24 mouse cellular contexts compared by ENCODE assay signal in genomic region chr16:96298075-96298474, GRCm38 (mm10).
DNase-seq lines count a peak whose midpoint lies in the region; ATAC-seq and TF ChIP-seq lines count a peak whose summit lies in the region.
"Had no signal": no experiment of that assay in that cellular context is flagged by ENCODE, and none has a peak within 500 bp of the region (broad histone marks: within the 10 kb centered on the region; RNA-seq: fewer than 3 reads in every experiment).

No protein-coding gene starts in this region.

- no peak overlapping the region for H3K4me2 ChIP-seq in limb, embryonic 11.5 days (ENCODE audit: low read depth, severe bottlenecking)
- H3K4me2 ChIP-seq in CH12.LX (ENCODE audit: insufficient read depth, low read depth, poor library complexity, severe bottlenecking), result peak overlapping the region; percentile 4; the same call in 1 of the 2 replicates
- H3K4me2 ChIP-seq in embryonic facial prominence, embryonic 11.5 days (ENCODE audit: low read depth, low read length), result no peak overlapping the region
- no peak overlapping the region for H3K4me2 ChIP-seq in intestine, postnatal 0 days (replicated peaks; ENCODE audit: low read depth)
- H3K4me2 ChIP-seq: embryonic facial prominence, embryonic 15.5 days; heart, embryonic 11.5 days; hindbrain, embryonic 12.5 days; liver, embryonic 13.5 days; lung, embryonic 15.5 days; midbrain, embryonic 12.5 days; neural tube, embryonic 15.5 days had no signal

- H3K27me3 ChIP-seq in limb, embryonic 11.5 days (ENCODE audit: control insufficient read depth, insufficient read depth, low read length), result no peaks in the 10 kb centered on the region
- H3K27me3 ChIP-seq in limb, embryonic 10.5 days (ENCODE audit: low read depth, poor library complexity, severe bottlenecking), result no peaks in the 10 kb centered on the region
- no peaks in the 10 kb centered on the region for H3K27me3 ChIP-seq in CH12.LX (replicated peaks)
- H3K27me3 ChIP-seq in embryonic facial prominence, embryonic 11.5 days (ENCODE audit: control insufficient read depth, insufficient read depth, low read length), result no peaks in the 10 kb centered on the region
- no peaks in the 10 kb centered on the region for H3K27me3 ChIP-seq in intestine, postnatal 0 days (replicated peaks; ENCODE audit: control insufficient read depth, insufficient read depth, low read length)
- H3K27me3 ChIP-seq: embryonic facial prominence, embryonic 15.5 days; hindbrain, embryonic 12.5 days; liver, embryonic 13.5 days; lung, embryonic 15.5 days; midbrain, embryonic 12.5 days; neural tube, embryonic 15.5 days had no signal

- TF ChIP-seq RAD21 in CH12.LX (IDR thresholded peaks at IDR 0.05; ENCODE audit: low read depth, low read length), result no peak; the same call in none of the 2 replicates

- ATAC-seq in limb, embryonic 11.5 days (ENCODE audit: insufficient number of reproducible peaks, low FRiP score, low TSS enrichment, low read depth), result 0 out of 2 replicates have a peak, but pooled peaks have one; percentile 51
- ATAC-seq in embryonic facial prominence, embryonic 11.5 days (replicated peaks; ENCODE audit: insufficient number of reproducible peaks, low FRiP score, low TSS enrichment, low read depth), result no peak
- ATAC-seq in intestine, postnatal 0 days, result peak; percentile 92
- ATAC-seq: forebrain, embryonic 14.5 days had no signal

- no peak for TF ChIP-seq POLR2A in CH12.LX (IDR thresholded peaks at IDR 0.05; ENCODE audit: low read depth, low read length)

- no peak for DNase-seq in limb, embryonic 11.5 days (ENCODE audit: low spot score)
- no peak for DNase-seq in limb, embryonic 10.5 days (ENCODE audit: low spot score)
- peak; percentile 68 for DNase-seq in CH12.LX (ENCODE audit: extremely low read depth)
- peak; percentile 14 for DNase-seq in embryonic facial prominence, embryonic 11.5 days (ENCODE audit: low spot score)
- DNase-seq in frontal cortex, adult 2 months (ENCODE audit: extremely low spot score in 1 of 2, low spot score in 1 of 2), result no peak
- no peak for DNase-seq in spleen, postnatal 10 days (ENCODE audit: low spot score in 2 of 2)
- DNase-seq: adrenal gland, postnatal 14 days; cerebellum, adult 2 months; cerebellum, postnatal 25 days; gastrocnemius, postnatal 10 days; heart, postnatal 10 days; kidney, postnatal 14 days; liver, embryonic 13.5 days; right cerebral cortex, adult 18-20 months; thymus, postnatal 14 days had no signal

- dilution Hi-C loops in CH12.LX (cut with MboI; ENCODE audit: extremely low pct_ligation_motif_present, extremely low pct_unique_long_range_greater_than_20kb, low sequenced_read_pairs), result no loop called here

- no peaks in the 10 kb centered on the region for H3K79me2 ChIP-seq in CH12.LX (replicated peaks; ENCODE audit: control insufficient read depth, extremely low read depth, insufficient read depth, poor library complexity, severe bottlenecking)

- H3K4me1 ChIP-seq in limb, embryonic 11.5 days (ENCODE audit: control insufficient read depth, insufficient read depth, low read length), result no peaks in the 10 kb centered on the region
- peaks cover 9% of the 10 kb centered on the region for H3K4me1 ChIP-seq in limb, embryonic 10.5 days
- H3K4me1 ChIP-seq in CH12.LX (ENCODE audit: control insufficient read depth in 1 of 2, insufficient read depth in 2 of 2), result peaks cover 12 to 33% of the 10 kb centered on the region in 2 experiments
- H3K4me1 ChIP-seq in embryonic facial prominence, embryonic 11.5 days (ENCODE audit: control insufficient read depth, insufficient read depth, low read length), result no peaks in the 10 kb centered on the region; the same call in 1 of the 2 replicates
- H3K4me1 ChIP-seq in intestine, postnatal 0 days (replicated peaks; ENCODE audit: control insufficient read depth, insufficient read depth, low read length), result no peaks in the 10 kb centered on the region
- H3K4me1 ChIP-seq: liver, embryonic 13.5 days; lung, embryonic 15.5 days; midbrain, embryonic 12.5 days; neural tube, embryonic 15.5 days had no signal

- no peaks in the 10 kb centered on the region for H3K36me3 ChIP-seq in limb, embryonic 11.5 days (ENCODE audit: control insufficient read depth, insufficient read depth, low read length)
- no peaks in the 10 kb centered on the region for H3K36me3 ChIP-seq in limb, embryonic 10.5 days
- no peaks in the 10 kb centered on the region for H3K36me3 ChIP-seq in CH12.LX (replicated peaks in 1 of 2; ENCODE audit: control insufficient read depth in 1 of 2, insufficient read depth in 1 of 2, low read length in 1 of 2)
- no peaks in the 10 kb centered on the region for H3K36me3 ChIP-seq in embryonic facial prominence, embryonic 11.5 days (replicated peaks; ENCODE audit: control insufficient read depth, insufficient read depth, low read depth, low read length)
- H3K36me3 ChIP-seq in intestine, postnatal 0 days (ENCODE audit: control insufficient read depth, insufficient read depth), result no peaks in the 10 kb centered on the region
- H3K36me3 ChIP-seq: embryonic facial prominence, embryonic 15.5 days; hindbrain, embryonic 12.5 days; liver, embryonic 13.5 days; lung, embryonic 15.5 days; midbrain, embryonic 12.5 days; neural tube, embryonic 15.5 days had no signal

- in situ Hi-C loops in CH12.LX (cut with MboI; ENCODE audit: low pct_ligation_motif_present, low pct_unique_long_range_greater_than_20kb, low sequenced_read_pairs), result no loop called here

- no peak overlapping the region for H3K4me3 ChIP-seq in limb, embryonic 11.5 days (ENCODE audit: low read depth, low read length)
- H3K4me3 ChIP-seq in limb, embryonic 10.5 days, result no peak overlapping the region
- H3K4me3 ChIP-seq in CH12.LX (replicated peaks in 1 of 3; ENCODE audit: low read depth in 2 of 3, low read length in 2 of 3, poor library complexity in 1 of 3), result no peak overlapping the region
- no peak overlapping the region for H3K4me3 ChIP-seq in embryonic facial prominence, embryonic 11.5 days (ENCODE audit: low read depth, low read length)
- no peak overlapping the region for H3K4me3 ChIP-seq in intestine, postnatal 0 days (ENCODE audit: low read depth, low read length)
- H3K4me3 ChIP-seq: embryonic facial prominence, embryonic 15.5 days; hindbrain, embryonic 12.5 days; layer of hippocampus, adult 2 months; liver, embryonic 13.5 days; lung, embryonic 15.5 days; midbrain, embryonic 12.5 days; neural tube, embryonic 15.5 days had no signal

- no peak overlapping the region for H3K27ac ChIP-seq in limb, embryonic 11.5 days (replicated peaks; ENCODE audit: low read depth, low read length)
- H3K27ac ChIP-seq in limb, embryonic 10.5 days, result no peak overlapping the region
- no peak overlapping the region for H3K27ac ChIP-seq in CH12.LX (ENCODE audit: insufficient read depth, low read depth)
- H3K27ac ChIP-seq in embryonic facial prominence, embryonic 11.5 days (replicated peaks; ENCODE audit: low read depth, low read length), result no peak overlapping the region
- H3K27ac ChIP-seq in intestine, postnatal 0 days (ENCODE audit: low read depth, low read length), result no peak overlapping the region; the same call in 1 of the 2 replicates
- H3K27ac ChIP-seq: embryonic facial prominence, embryonic 15.5 days; hindbrain, embryonic 12.5 days; layer of hippocampus, adult 2 months; liver, embryonic 13.5 days; lung, embryonic 15.5 days; midbrain, embryonic 12.5 days; neural tube, embryonic 15.5 days had no signal

- peak in 1 of 2 experiments; percentile 25; a peak in 1 of 4 replicates for TF ChIP-seq CTCF in CH12.LX (conservative IDR thresholded peaks at IDR 0.05 in 1 of 2, IDR thresholded peaks at IDR 0.05 in 1 of 2; ENCODE audit: low read depth in 2 of 2, low read length in 2 of 2)
- TF ChIP-seq CTCF in intestine, postnatal 0 days (IDR thresholded peaks at IDR 0.05; ENCODE audit: low read depth), result no peak

- no peaks in the 10 kb centered on the region for H3K9me3 ChIP-seq in limb, embryonic 11.5 days (ENCODE audit: control insufficient read depth, low read length)
- H3K9me3 ChIP-seq in limb, embryonic 10.5 days (replicated peaks), result no peaks in the 10 kb centered on the region
- H3K9me3 ChIP-seq in CH12.LX (replicated peaks; ENCODE audit: low read length), result peaks cover 3% of the 10 kb centered on the region
- no peaks in the 10 kb centered on the region for H3K9me3 ChIP-seq in embryonic facial prominence, embryonic 11.5 days (replicated peaks; ENCODE audit: control insufficient read depth, low read length)
- H3K9me3 ChIP-seq in intestine, postnatal 0 days (ENCODE audit: control insufficient read depth), result no peaks in the 10 kb centered on the region
- H3K9me3 ChIP-seq: embryonic facial prominence, embryonic 15.5 days; hindbrain, embryonic 12.5 days; liver, embryonic 13.5 days; lung, embryonic 15.5 days; midbrain, embryonic 12.5 days; neural tube, embryonic 15.5 days had no signal

- peak; percentile 79 for TF ChIP-seq EP300 in CH12.LX (IDR thresholded peaks at IDR 0.05; ENCODE audit: low read length)

- no peak overlapping the region for H3K9ac ChIP-seq in limb, embryonic 11.5 days (ENCODE audit: low read length)
- no peak overlapping the region for H3K9ac ChIP-seq in CH12.LX (ENCODE audit: insufficient read depth, low read depth)
- no peak overlapping the region for H3K9ac ChIP-seq in embryonic facial prominence, embryonic 11.5 days (replicated peaks; ENCODE audit: low read length)
- H3K9ac ChIP-seq in intestine, postnatal 0 days (ENCODE audit: low read depth, low read length), result no peak overlapping the region
- H3K9ac ChIP-seq: embryonic facial prominence, embryonic 15.5 days; hindbrain, embryonic 12.5 days; liver, embryonic 13.5 days; lung, embryonic 15.5 days; midbrain, embryonic 12.5 days; neural tube, embryonic 15.5 days had no signal

TF ChIP-seq in CH12.LX, 34 proteins besides CTCF, POLR2A, EP300 and RAD21 (continues in another document):
- no peak for TF ChIP-seq JUN (IDR thresholded peaks at IDR 0.05; ENCODE audit: insufficient read depth, low read depth, low read length)
- TF ChIP-seq JUND (conservative IDR thresholded peaks at IDR 0.05; ENCODE audit: low read depth, low read length), result 0 out of 2 replicates have a peak, but pooled peaks have one; percentile 54
- no peak for TF ChIP-seq CHD2 (IDR thresholded peaks at IDR 0.05; ENCODE audit: low read length)
- peak; percentile 78; the same call in 1 of the 2 replicates for TF ChIP-seq ELF1 (IDR thresholded peaks at IDR 0.05; ENCODE audit: low read depth, low read length)
- TF ChIP-seq ZC3H11A (IDR thresholded peaks at IDR 0.05; ENCODE audit: low read depth, low read length), result no peak
- no peak for TF ChIP-seq ZKSCAN1 (IDR thresholded peaks at IDR 0.05; ENCODE audit: borderline replicate concordance, low read depth, low read length)
- no peak for TF ChIP-seq GABPA (IDR thresholded peaks at IDR 0.05; ENCODE audit: insufficient replicate concordance, low read depth, low read length)
- no peak for TF ChIP-seq MAFK (IDR thresholded peaks at IDR 0.05; ENCODE audit: insufficient replicate concordance, low read length)
- peak; percentile 84 for TF ChIP-seq IRF4 (IDR thresholded peaks at IDR 0.05; ENCODE audit: low read depth, low read length)
- no peak for TF ChIP-seq USF1 (IDR thresholded peaks at IDR 0.05; ENCODE audit: low read depth, low read length)
- peak; percentile 22; the same call in 1 of the 2 replicates for TF ChIP-seq ETS1 (conservative IDR thresholded peaks at IDR 0.05; ENCODE audit: low read depth, low read length)
- TF ChIP-seq SMC3 (IDR thresholded peaks at IDR 0.05; ENCODE audit: low read depth, low read length), result no peak
- peak; percentile 71 for TF ChIP-seq TCF12 (IDR thresholded peaks at IDR 0.05; ENCODE audit: low read depth, low read length)

Comparison
In these comparisons a context has a peak if more than half of its experiments do, and no peak if none do; other contexts are left out.
1. DNase-seq: peak in CH12.LX (single experiment) and embryonic facial prominence, embryonic 11.5 days (single experiment); none in limb, embryonic 11.5 days (single experiment), limb, embryonic 10.5 days (single experiment), frontal cortex, adult 2 months (0 of 2) and spleen, postnatal 10 days (0 of 2).